Mouse (Mus musculus) brain, embryonic 18.5 days (tissue): ENCODE measurements around the gene Odf3l1.

ENCODE experiments used
- DNase-seq: peaks from one replicate; pipeline ENCODE4 v3.0.0-alpha.2; 2012; ENCODE audit warnings: low read depth, low spot score

Gene Odf3l1

DNA sequence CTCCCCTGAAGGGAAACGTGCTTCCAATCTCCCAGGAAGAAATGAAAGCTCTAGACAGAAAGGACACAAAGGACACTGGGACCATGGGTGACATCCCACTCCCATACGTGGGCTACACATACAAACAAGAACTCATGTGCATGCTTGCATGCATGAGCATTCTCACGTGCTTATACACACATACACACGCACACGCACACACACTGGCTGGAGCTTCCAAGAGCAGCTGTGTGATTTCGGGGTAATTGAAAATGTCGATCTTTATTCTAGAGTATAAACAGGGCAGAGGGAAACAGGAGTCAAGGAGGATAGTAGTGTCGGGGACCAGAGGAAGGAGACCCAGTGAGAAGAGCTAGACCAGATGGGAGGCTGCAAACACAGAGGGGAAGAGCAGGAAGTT lies 19.8 kb downstream of the Odf3l1 start:
- no peak for DNase-seq

DNA sequence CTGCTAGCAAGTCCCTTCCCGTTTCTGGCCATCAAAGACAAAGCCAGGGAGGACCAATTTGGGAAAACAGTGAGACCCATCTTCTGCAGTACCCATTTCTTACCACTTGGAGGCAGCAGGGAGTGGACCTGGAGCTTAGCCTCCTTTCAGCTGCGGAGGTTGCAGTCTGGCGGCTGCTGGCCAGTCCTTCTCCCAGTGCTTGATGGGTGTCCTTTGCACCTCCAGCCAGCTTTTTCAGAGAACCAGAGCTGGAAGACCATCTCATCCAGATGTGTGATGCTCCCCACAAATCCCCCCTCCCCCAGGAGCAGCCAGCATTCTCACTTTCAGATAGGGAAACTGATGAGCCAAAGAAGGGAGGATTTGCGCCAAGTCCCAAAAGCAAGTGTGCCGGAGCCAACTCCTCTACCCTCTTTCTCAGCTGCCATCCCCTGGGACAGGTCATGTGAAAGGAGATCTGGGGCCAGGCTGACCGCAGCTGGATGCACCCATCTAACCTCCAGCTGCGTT lies 20.7 kb downstream of the Odf3l1 start:
- DNase-seq: no peak

DNA sequence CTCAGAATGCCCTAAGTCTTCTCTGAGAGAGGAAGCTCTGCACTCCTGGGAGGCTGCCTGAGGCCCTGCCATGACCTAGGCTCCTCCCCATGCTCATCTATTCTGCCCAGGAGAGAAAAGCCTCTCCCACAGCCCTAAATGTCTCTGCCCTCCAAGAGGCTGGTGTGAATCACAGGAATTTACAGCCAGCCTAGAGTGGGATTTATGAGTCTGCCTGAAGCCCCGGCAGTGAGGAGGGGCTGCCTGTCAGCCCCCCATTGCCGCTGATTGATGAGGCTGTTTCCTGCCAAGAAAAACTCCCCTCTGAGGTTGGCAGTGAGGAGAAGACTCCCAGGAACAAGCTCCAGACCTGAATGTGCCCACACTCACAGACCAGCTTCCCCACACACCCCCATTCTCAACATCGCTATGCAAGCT lies 22.2 kb downstream of the Odf3l1 start:
- no peak for DNase-seq

DNA sequence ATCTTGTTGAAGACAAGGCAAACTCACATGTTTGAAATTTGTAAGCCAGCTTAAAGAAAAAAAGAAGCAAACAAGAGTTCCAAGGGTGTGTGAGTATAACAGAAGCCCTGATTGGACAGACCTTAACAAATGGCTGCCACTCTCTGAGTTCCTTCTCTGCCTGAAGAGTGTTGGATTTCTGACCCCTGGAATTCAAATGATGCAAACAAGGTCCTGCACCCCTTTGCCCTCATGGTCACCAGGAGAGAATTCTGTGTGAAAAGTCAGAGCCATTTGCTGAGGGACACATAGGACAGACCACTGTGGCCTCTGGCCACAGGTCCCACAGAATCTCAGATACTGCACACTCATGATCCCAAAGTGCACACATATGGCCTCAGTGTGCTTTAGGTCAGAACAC lies 22.6 kb downstream of the Odf3l1 start:
- DNase-seq: no peak

DNA sequence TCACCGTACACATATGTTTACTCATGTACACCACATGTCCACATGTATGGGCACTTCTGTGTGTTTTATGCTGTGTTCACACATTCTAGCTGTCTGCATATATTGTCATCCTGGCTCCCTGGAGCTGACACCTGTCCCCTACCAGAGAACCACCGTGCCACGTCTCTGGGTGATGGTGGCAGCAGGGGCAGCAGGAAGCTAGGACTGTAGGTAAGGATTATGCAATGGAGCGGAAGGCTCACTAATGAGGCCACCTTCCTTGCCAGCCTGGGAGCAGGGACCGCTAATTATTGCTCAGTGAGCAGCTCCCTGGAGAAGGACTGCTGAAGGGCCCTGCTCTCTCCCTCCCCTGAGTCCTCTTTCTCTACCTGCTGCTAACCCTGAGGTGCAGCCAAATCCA lies 23.8 kb downstream of the Odf3l1 start:
- no peak for DNase-seq

DNA sequence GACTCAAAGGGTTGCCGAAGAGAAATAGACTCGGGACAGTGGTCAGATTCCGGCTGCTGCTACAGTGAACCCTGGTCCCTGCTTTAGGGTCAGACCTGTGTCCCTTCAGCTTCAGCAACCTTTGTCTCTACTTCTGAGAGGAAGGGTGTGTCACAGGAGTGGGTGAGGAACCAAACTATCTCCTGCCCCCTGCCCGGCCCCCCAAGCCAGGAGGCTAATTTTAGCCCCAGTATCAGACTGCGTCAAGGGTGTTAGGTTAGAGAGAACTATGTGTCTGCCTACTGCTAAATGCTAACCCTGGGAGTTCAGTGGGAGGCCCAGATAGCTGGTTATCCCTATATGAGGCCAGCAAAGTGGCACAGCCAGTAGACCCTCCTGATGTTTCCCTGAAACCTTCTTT lies 29.3 kb downstream of the Odf3l1 start:
- DNase-seq: no peak

DNA sequence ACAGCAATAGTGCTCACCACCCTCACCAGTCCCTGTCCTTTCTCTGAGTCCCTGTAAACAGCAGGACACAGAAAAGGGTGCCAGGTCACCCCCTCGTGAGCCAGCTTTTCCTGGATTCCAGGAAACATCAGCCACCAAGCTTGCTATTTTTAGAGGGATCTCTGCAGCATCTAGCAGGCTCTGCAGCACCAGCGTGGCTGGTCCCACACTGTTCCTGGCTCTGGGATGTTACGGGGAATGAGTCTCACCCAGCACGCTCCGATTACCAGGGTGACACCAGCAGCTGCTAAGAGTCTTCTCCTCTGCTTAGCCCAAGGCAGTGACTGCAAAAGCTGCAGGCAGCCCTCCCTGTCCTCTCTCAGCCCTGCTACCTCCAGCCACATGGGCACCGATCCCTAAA lies 31.6 kb downstream of the Odf3l1 start:
- DNase-seq: no peak

DNA sequence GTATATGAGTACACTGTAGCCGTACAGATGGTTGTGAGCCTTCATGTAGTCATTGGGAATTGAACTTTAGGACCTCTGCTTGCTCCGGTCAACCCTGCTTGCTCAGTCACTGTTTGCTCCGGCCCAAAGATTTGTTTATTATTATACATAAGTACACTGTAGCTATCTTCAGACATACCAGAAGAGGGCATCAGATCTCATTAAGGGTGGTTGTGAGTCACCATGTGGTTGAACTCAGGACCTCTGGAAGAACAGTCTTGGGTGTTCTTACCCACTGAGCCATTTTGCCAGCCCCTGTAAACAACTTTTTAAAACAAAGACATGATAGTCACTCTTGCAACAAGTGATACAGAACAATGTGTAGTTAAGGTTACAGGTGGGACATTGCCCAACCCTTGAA lies 32.6 kb downstream of the Odf3l1 start:
- no peak for DNase-seq

DNA sequence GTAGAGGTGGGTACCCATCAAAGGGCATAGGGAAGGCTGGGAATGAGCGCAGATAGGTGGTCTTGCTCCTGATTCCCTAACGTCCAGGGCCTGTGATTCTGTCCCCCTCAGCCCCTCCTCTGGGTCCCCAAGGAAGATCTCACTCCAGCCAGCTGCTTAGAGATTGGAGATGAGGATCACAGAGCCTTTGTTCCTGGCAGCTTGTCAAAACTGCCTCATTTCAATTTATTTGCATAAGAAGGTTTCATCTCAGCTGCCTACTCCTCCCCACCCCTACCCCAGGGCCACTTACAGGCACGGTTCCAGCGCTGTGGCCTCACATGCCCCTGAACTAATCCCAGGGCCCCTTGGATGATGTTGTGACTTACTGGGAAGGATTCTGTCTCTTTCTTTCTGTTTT lies 34.3 kb downstream of the Odf3l1 start:
- no peak for DNase-seq

DNA sequence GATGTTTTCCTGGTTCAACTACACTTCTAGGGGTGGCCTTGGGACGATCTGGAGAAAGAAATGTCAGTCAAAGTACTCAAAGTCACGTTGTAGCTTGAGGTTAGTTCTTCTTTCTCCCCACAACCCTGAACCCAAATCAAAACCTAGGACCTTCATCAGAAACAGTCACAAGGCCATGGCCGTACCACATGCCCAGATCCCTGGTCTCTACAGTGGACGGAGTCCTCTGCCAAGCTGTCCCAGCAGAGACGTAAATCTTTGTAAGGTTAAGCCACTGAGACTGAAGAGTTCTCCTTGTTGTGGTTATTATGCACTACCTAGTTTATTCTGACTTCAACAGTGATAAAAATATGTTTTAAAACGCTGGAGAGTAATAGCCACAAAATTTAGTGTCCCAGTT lies 35.6 kb downstream of the Odf3l1 start:
- no peak for DNase-seq

DNA sequence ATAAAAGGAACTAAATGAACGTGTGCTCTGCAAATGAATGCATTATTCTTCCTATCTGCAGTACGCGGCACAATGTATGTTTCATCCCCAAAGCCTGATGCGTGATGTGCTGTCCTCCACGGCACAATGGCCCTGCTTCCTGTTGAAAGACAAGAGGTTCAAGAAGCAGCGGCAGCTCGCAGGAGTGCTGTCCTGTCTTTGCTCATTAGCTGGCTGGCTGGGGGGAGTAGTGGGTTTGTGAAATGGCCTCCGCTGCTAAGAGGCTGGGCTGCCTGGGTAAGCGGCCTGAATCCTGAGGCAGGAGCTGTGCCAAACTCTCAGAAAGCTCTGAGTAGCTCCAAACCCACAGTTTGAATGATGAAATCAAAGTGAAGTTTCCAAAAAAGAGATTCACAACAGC lies 36.3 kb downstream of the Odf3l1 start:
- no peak for DNase-seq

DNA sequence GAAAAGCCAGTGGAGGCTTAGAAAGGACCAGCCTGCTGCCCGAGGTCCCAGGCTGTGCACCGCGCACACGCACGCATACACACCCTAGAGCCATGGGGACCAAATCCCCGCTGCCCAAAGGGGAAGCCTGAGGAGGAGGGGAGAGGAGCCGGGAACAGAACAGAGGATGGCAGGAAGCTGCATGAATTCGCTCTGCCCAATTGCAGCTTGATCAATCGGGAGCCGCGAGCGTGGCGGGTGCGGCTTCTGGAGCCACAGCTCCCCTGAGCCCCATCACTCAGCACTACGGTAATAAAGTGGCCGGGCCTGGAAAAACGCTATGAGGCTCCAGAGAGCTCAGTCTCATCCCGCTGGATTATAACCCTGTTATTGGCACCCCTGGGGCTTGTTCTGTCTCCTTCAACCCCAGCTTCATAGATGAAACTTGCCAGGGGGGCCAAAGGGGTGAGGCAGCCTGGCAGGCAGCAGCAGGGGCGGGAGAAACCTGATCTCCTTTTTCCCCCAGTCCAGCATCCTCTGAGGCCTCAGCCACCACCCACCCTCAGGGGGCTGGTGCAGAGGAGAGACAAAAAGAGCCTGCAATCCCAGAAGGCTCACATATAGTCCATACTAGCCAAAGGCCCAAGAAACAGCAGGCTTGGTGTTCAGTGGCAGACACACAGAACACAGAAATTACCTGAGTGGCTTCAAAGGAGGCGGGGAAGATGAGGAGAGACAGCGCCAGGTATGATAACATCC lies 38.8 kb downstream of the Odf3l1 start:
- no peak for DNase-seq

DNA sequence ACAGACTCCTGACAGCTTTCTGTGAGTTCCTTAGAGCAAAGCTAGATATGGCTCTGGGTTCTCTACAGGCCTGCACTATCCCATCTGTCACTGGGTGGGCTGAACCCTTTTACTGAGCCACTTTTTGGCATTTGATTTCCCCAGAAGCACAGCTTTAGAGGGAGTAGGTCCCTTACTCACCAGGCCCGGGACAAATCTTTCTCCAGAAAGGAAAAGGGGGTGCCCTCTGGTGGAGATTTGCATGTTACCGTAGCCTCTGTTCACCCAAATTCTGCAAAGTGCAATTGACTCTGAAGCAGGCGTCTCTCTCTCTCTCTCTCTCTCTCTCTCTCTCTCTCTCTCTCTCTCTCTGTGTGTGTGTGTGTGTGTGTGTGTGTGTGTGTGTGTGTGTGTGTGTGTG lies 39.6 kb downstream of the Odf3l1 start:
- DNase-seq: no peak

DNA sequence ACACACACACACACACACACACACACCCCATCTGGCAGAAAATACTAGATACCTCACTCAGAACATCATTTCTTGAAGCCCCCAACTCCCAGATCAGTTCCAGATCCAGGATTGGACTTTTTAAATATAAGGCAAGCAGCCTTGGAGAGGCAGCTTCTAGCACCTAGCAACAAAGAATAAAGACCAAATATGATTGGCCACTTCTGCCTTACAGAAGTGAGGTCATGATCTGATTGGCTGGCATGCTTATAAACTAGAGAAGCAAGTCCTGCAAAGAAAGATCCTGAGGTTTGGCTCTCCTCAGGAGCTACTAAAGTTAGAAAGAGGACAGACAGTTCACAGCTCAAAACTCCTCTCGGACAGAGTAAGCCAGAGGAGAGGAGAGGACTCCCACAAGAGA lies 53.6 kb downstream of the Odf3l1 start:
- DNase-seq: no peak

DNA sequence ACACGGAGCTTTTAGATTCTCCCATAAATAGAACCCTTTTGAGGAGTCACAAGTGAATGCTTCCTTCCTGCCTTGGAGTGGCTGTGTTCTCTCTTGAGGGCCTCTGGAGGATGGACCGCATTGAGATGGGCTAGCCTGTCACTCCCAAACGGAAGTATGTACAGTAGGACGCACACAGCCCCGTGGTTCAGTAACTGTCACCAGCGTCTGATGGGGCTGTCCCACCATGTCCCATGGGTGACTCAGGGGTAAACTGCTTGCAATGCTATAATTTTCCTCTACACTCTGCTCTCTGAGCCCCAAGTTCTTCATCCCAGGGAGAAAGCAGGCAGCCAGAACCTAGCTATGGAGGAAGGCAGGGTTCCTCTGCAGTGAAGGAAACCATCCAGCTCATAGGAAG lies 56.5 kb downstream of the Odf3l1 start:
- DNase-seq: no peak

DNA sequence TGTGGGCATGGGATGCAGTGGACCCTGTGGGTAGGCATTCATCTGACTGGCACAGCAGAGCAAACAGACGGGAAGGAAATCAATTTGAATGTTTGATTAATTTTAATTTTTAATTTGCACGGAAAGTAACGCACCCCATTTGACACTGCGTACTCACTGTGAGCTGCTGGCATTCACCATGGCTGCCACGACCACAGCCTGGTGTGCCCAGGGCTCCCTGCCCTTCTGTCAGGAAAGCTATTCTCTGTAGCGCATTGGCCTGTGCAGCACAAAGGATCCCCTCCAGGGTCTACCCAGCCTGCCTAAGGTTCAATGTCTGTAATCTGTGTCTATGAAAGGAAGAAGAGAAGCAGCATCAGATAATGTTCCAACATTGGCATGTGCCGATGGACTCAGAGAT lies 61.3 kb downstream of the Odf3l1 start:
- no peak for DNase-seq
